Mouse (Mus musculus): Measurements from ENCODE around the gene Rabggtb.
A peak's percentile ranks its signal among the peaks of the same experiment; 100 is the strongest.

Rabggtb gene

GRCm38 (mm10) chr3:153912546-153913509, at the start of gene Rabggtb:
Rabggtb (minus strand) TSS chr3:153913009.
- DNase-seq (ENCODE audit: low spot score), result peak; percentile 95

GRCm38 (mm10) chr3:153961632-153962389, 49.0 kb upstream of the Rabggtb start:
- peak; percentile 75 for DNase-seq (ENCODE audit: low spot score)

- DNase-seq (ENCODE audit: low spot score), result no peak
These were observed 48.1 kb upstream of the Rabggtb start for GRCm38 (mm10) chr3:153960884-153961283.

GRCm38 (mm10) chr3:153959731-153960207, 47.0 kb upstream of the Rabggtb start:
- no peak for DNase-seq (ENCODE audit: low spot score)

GRCm38 (mm10) chr3:153959035-153959730, 46.4 kb upstream of the Rabggtb start:
- DNase-seq (ENCODE audit: low spot score), result peak; percentile 84

GRCm38 (mm10) chr3:153957916-153958315, 45.1 kb upstream of the Rabggtb start:
- DNase-seq (ENCODE audit: low spot score), result no peak

- DNase-seq (ENCODE audit: low spot score), result no peak
These were observed 35.4 kb upstream of the Rabggtb start for GRCm38 (mm10) chr3:153948176-153948575.

GRCm38 (mm10) chr3:153947271-153947670, 34.5 kb upstream of the Rabggtb start:
- no peak for DNase-seq (ENCODE audit: low spot score)

GRCm38 (mm10) chr3:153944335-153944990, 31.7 kb upstream of the Rabggtb start, which contains the start of gene Acadm:
Acadm (minus strand) TSS chr3:153944632.
- peak; percentile 100 for DNase-seq (ENCODE audit: low spot score)

- DNase-seq (ENCODE audit: low spot score), result no peak
These were observed 31.1 kb upstream of the Rabggtb start for GRCm38 (mm10) chr3:153943901-153944334.

- DNase-seq (ENCODE audit: low spot score), result peak; percentile 63
These were observed 30.3 kb upstream of the Rabggtb start for GRCm38 (mm10) chr3:153943003-153943640.

- DNase-seq (ENCODE audit: low spot score), result no peak
These were observed 28.8 kb upstream of the Rabggtb start for GRCm38 (mm10) chr3:153941613-153942012.

GRCm38 (mm10) chr3:153940486-153940885, 27.7 kb upstream of the Rabggtb start:
- no peak for DNase-seq (ENCODE audit: low spot score)

GRCm38 (mm10) chr3:153940021-153940420, 27.2 kb upstream of the Rabggtb start:
- no peak for DNase-seq (ENCODE audit: low spot score)

- DNase-seq (ENCODE audit: low spot score), result no peak
These were observed 24.5 kb upstream of the Rabggtb start for GRCm38 (mm10) chr3:153937116-153937810.

GRCm38 (mm10) chr3:153935878-153936277, 23.1 kb upstream of the Rabggtb start:
- DNase-seq (ENCODE audit: low spot score), result no peak

- DNase-seq (ENCODE audit: low spot score), result no peak
These were observed 19.7 kb upstream of the Rabggtb start for GRCm38 (mm10) chr3:153932461-153932860.

GRCm38 (mm10) chr3:153929526-153929925, 16.7 kb upstream of the Rabggtb start:
- DNase-seq (ENCODE audit: low spot score), result no peak

- no peak for DNase-seq (ENCODE audit: low spot score)
These were observed 13.5 kb upstream of the Rabggtb start for GRCm38 (mm10) chr3:153926333-153926732.

Data from embryo, embryonic 10.5 days (tissue).